Mouse (Mus musculus) CD4-positive helper T cell, adult 2 months (primary cell): ENCODE measurements at regions not wholly inside any gene's neighbourhood (a gene's known extent, or its start where the extent isn't known, plus 50 kb on each side); places are given as distances from the start of the nearest gene placed in this dataset.

ENCODE experiments used
- DNase-seq: peaks from one replicate; pipeline ENCODE4 v3.0.0-alpha.2; 2012; ENCODE audit warnings: low read depth, missing footprints, low spot score

- DNase-seq = no peak
These were observed 58.9 kb upstream of the E2f3 start for GRCm38 (mm10) chr13:30044790-30045189.

- peak; percentile 49 for DNase-seq
These were observed 56.9 kb upstream of the E2f3 start for GRCm38 (mm10) chr13:30042689-30043320.

GRCm38 (mm10) chr13:30041501-30042295 is 55.8 kb upstream of the E2f3 start:
- no peak for DNase-seq

DNA sequence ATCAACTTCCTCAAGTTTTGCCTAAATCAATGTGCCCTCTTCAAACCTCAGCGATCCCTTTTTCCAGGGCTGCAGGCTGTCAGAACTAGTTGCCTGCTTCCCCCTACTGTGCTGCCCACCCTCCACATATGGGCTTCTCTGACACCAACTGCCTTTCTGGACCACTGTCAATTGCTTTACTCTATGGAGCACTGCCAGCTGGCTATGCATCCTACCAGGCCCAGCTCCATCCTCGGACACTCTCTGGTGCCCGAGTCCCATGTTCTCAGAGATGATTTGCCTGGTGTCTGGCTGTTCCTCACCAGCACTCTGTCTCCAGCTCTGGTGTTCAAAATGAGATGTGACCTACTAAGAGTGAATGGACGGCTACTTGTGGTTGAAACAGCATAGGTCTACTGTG is 54.4 kb upstream of the E2f3 start:
- no peak for DNase-seq

DNA sequence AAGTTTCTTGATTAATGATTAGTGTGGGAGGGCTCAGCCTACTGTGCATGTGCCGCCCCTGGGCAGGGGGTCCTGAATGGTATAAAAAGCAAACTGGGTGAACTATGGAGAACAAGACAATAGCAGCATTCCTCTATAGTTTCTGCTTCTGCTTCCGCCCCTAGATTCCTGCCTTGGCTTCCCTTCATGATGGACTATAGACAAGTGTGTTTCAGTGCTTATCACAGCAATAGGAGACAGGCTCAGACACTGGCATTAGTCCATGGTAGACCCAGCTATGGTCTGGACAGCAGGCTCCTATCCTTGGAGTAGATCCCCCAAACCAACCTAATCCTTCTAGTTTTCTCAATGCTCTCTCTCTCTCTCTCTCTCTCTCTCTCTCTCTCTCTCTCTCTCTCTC is 53.9 kb upstream of the E2f3 start:
- DNase-seq = no peak

DNA sequence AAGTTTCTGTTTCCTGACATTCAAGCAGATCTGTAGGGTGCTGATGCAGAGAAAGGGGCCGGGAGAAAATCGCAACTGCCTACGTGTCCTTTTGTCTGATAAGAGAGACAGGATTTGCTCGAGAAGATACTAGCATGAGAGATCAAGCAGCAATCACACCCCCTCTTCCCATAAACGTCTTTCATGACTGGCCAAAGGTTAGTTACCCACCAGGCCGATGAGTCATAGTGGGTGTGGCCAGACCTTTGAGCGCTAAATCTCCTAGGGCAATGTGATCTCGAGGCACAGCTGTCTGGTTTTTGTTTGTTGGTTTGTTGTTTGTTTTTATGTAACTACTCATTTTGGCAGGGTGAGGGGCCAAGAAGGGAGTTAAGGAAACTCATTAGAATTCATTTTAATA is 50.7 kb upstream of the E2f3 start:
- DNase-seq = peak; percentile 49

GRCm38 (mm10) chr13:30036071-30036470 is 50.2 kb upstream of the E2f3 start:
- no peak for DNase-seq
